Mouse (Mus musculus) cortical plate, adult 2 months (tissue): ENCODE measurements at regions not wholly inside any gene's neighbourhood (a gene's known extent, or its start where the extent isn't known, plus 50 kb on each side); places are given as distances from the start of the nearest gene placed in this dataset.

ENCODE experiments used
- CTCF ChIP-seq: fragments of 200-500 bp; IDR thresholded peaks from 2 replicates; pipeline ENCODE4 v1.5.1; 2011; ENCODE audit warnings: mild to moderate bottlenecking, control low read depth, low read length; ENCODE audit not compliant: insufficient read depth; ENCODE audit errors: extremely low read depth
- POLR2A ChIP-seq: fragments of 200-500 bp; IDR thresholded peaks from 2 replicates; pipeline ENCODE4 v1.6.1; 2011; ENCODE audit warnings: mild to moderate bottlenecking, low read length, control low read depth; ENCODE audit not compliant: insufficient read depth; ENCODE audit errors: extremely low read depth

GRCm38 (mm10) chr9:74425594-74425993 lies 315.4 kb downstream of the Wdr72 start:
- no peak for TF ChIP-seq CTCF
- no peak for TF ChIP-seq POLR2A
